Mouse (Mus musculus): ENCODE data around the gene Olfr60. TPM values are rescaled to one million over a fixed set of nuclear protein-coding genes. Genes with fewer than 3 reads are reported as not detected.

Gene Olfr60
- polyA plus RNA-seq, 1 experiment = not detected

DNA sequence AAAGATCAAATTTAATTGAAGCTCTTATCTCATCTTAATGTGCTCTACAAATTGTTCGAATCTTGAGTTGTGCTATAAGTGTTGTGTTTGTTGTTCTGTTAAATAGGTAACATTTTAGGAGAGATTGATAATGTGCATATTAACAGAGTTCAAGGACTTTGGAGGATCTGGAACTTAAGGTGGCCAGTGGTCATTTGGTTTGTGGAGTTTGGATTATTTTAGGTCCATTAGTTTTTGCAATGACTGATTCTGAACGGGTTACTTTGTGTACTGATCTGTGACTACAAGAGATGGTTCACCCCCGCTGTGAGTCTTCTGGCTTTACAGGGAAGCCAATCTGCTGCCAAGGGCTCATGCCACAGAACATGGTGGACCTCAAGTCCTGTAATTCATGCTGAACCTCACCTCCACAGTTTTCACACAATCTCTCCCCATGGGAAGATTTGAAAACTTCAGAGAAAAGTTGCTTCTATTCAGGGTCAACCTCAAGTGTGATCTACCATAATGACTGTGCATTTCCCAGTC is 41.5 kb downstream of the Olfr60 start:
- peaks cover 2% of the 10 kb centered on the region; the same call in 1 of the 2 replicates for H3K9me3 ChIP-seq (ENCODE audit: control insufficient read depth, low read length)
- no peaks in the 10 kb centered on the region for H3K4me1 ChIP-seq (ENCODE audit: control insufficient read depth)
- H3K36me3 ChIP-seq (ENCODE audit: control insufficient read depth) = no peaks in the 10 kb centered on the region
- H3K27me3 ChIP-seq (ENCODE audit: control insufficient read depth) = no peaks in the 10 kb centered on the region
- no peak overlapping the region for H3K4me3 ChIP-seq (replicated peaks)
- no peak for TF ChIP-seq TAL1 (IDR thresholded peaks at IDR 0.05; ENCODE audit: low read length)
- TF ChIP-seq GATA1 (IDR thresholded peaks at IDR 0.05; ENCODE audit: low read length) = no peak

- Histone ChIP-seq H3K27me3 (ENCODE audit: control insufficient read depth) (no peaks in the 10 kb centered on the region), H3K36me3 (ENCODE audit: control insufficient read depth) (no peaks in the 10 kb centered on the region), H3K9me3 (ENCODE audit: control insufficient read depth, low read length) (peaks cover 26% of the 10 kb centered on the region), H3K4me3 (replicated peaks) (no peak overlapping the region), H3K4me1 (ENCODE audit: control insufficient read depth) (no peaks in the 10 kb centered on the region)
- TF ChIP-seq TAL1 (IDR thresholded peaks at IDR 0.05; ENCODE audit: low read length) (no peak), GATA1 (IDR thresholded peaks at IDR 0.05; ENCODE audit: low read length) (no peak)
These were observed 62.1 kb downstream of the Olfr60 start for GRCm38 (mm10) chr7:140299416-140299815.

DNA sequence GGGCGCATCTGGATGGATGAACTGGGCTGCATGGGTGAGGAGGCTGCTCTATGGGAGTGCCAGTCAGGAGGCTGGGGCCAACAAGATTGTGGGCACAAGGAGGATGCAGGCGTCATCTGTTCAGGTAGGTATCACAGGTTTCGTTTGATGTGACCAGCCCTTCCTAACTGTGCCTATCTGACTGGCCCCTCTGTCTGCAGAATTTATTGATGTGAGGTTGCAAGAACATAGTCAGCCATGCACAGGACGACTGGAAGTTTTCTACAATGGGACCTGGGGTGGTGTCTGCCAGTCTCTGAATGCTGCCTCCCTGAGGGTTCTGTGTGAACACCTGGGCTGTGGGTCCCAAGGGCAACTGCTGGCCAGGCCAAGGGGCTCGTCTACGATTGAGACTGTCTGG is 64.6 kb downstream of the Olfr60 start:
- H3K4me3 ChIP-seq (replicated peaks) = no peak overlapping the region
- TF ChIP-seq TAL1 (IDR thresholded peaks at IDR 0.05; ENCODE audit: low read length) (no peak), GATA1 (IDR thresholded peaks at IDR 0.05; ENCODE audit: low read length) (no peak)
- H3K27me3 ChIP-seq (ENCODE audit: control insufficient read depth) = no peaks in the 10 kb centered on the region
- no peaks in the 10 kb centered on the region for H3K36me3 ChIP-seq (ENCODE audit: control insufficient read depth)
- no peaks in the 10 kb centered on the region for H3K4me1 ChIP-seq (ENCODE audit: control insufficient read depth)
- H3K9me3 ChIP-seq (ENCODE audit: control insufficient read depth, low read length) = peaks cover 29% of the 10 kb centered on the region

DNA sequence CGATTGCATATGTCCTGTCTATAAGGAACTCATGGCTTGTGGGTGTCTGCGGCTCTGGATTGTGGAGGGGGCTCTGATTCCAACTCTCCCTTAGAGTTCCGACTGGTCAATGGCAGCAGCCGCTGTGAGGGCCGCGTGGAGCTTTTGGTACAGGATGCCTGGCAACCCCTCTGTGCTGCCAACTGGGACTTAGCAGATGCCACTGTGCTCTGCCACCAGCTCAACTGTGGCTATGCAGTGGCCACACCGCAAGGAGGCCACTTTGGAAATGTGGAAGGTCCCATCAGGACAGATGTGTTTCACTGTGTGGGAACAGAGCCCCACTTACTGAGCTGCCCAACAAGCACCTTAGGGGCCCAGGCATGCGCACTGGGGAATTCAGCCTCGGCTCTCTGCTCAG is 65.7 kb downstream of the Olfr60 start:
- Histone ChIP-seq H3K9me3 (ENCODE audit: control insufficient read depth, low read length) (peaks cover 29% of the 10 kb centered on the region), H3K27me3 (ENCODE audit: control insufficient read depth) (no peaks in the 10 kb centered on the region), H3K36me3 (ENCODE audit: control insufficient read depth) (no peaks in the 10 kb centered on the region)

More for the DNA sequence above, 65.7 kb downstream of the Olfr60 start:
- Histone ChIP-seq H3K4me3 (replicated peaks) (no peak overlapping the region), H3K4me1 (ENCODE audit: control insufficient read depth) (no peaks in the 10 kb centered on the region)
- TF ChIP-seq TAL1 (IDR thresholded peaks at IDR 0.05; ENCODE audit: low read length) (no peak), GATA1 (IDR thresholded peaks at IDR 0.05; ENCODE audit: low read length) (no peak)

Other genes starting within 250 kb of the Olfr60 start
- gene Paox, start 245.9 kb downstream of the Olfr60 start, polyA plus RNA-seq (2012) = 0.14 TPM in 1 of 2 replicates, not detected in the other
- gene Echs1, start 245.2 kb downstream of the Olfr60 start, polyA plus RNA-seq (2012) = 0.14 and 0.39 TPM in 2 replicates
- 0.30 and 0.58 TPM in 2 replicates for gene Mtg1, start 224.1 kb downstream of the Olfr60 start, polyA plus RNA-seq (2012)
- gene Sprn, start 206.8 kb downstream of the Olfr60 start, polyA plus RNA-seq (2012) = not detected in 2 replicates
- not detected in 2 replicates for gene Olfr522, start 196.9 kb downstream of the Olfr60 start, polyA plus RNA-seq (2012)
- not detected in 2 replicates for gene Olfr523, start 188.5 kb downstream of the Olfr60 start, polyA plus RNA-seq (2012)
- gene Olfr524, start 155.7 kb downstream of the Olfr60 start, polyA plus RNA-seq (2012) = 0.03 TPM in 1 of 2 replicates, not detected in the other
- not detected in 2 replicates for gene Cd163l1, start 143.4 kb downstream of the Olfr60 start, polyA plus RNA-seq (2012)
- gene 5830411N06Rik, start 114.4 kb downstream of the Olfr60 start, polyA plus RNA-seq (2012) = not detected in 2 replicates
- not detected in 2 replicates for gene Olfr525, start 40.8 kb downstream of the Olfr60 start, polyA plus RNA-seq (2012)
- not detected in 2 replicates for gene Olfr527, start 27.7 kb downstream of the Olfr60 start, polyA plus RNA-seq (2012)
- not detected in 2 replicates for gene Olfr530, start 14.7 kb upstream of the Olfr60 start, polyA plus RNA-seq (2012)
- gene Olfr531, start 41.2 kb upstream of the Olfr60 start, polyA plus RNA-seq (2012) = not detected in 2 replicates
- gene Olfr532, start 60.0 kb upstream of the Olfr60 start, polyA plus RNA-seq (2012) = not detected in 2 replicates
- gene Olfr533, start 101.7 kb upstream of the Olfr60 start, polyA plus RNA-seq (2012) = not detected in 2 replicates
- not detected in 2 replicates for gene Olfr535, start 122.5 kb upstream of the Olfr60 start, polyA plus RNA-seq (2012)
- gene Olfr536, start 145.7 kb upstream of the Olfr60 start, polyA plus RNA-seq (2012) = 0.01 TPM in 1 of 2 replicates, not detected in the other
- gene Olfr538, start 206.2 kb upstream of the Olfr60 start, polyA plus RNA-seq (2012) = not detected in 2 replicates
- not detected in 2 replicates for gene Olfr46, start 239.6 kb upstream of the Olfr60 start, polyA plus RNA-seq (2012)